Mouse (Mus musculus) C2C12 (cell line): ENCODE measurements around the gene Fap.

Experiments used
- CTCF ChIP-seq: IDR thresholded peaks from one replicate; pipeline ENCODE4 v1.5.1; 2011; ENCODE audit not compliant: control insufficient read depth, insufficient read depth, insufficient read length
- FOSL1 ChIP-seq: IDR thresholded peaks from one replicate; pipeline ENCODE4 v1.8.0; 2011; ENCODE audit warnings: mild to moderate bottlenecking, low read length; ENCODE audit not compliant: poor library complexity, insufficient read depth, severe bottlenecking
- MAX ChIP-seq: IDR thresholded peaks from one replicate; pipeline ENCODE4 v1.6.1; 2011; ENCODE audit warnings: mild to moderate bottlenecking, control low read depth
- MYOD1 ChIP-seq: IDR thresholded peaks from one replicate; pipeline ENCODE4 v1.6.1; 2011; ENCODE audit warnings: low read depth; ENCODE audit not compliant: control insufficient read depth, insufficient read length
- MYOG ChIP-seq: IDR thresholded peaks from one replicate; pipeline ENCODE4 v1.6.1; 2011; ENCODE audit not compliant: control insufficient read depth, insufficient read length; ENCODE audit errors: extremely low read depth
- USF1 ChIP-seq: IDR thresholded peaks from one replicate; pipeline ENCODE4 v1.6.1; 2011; ENCODE audit warnings: low read depth, mild to moderate bottlenecking, control low read depth, moderate library complexity

DNA sequence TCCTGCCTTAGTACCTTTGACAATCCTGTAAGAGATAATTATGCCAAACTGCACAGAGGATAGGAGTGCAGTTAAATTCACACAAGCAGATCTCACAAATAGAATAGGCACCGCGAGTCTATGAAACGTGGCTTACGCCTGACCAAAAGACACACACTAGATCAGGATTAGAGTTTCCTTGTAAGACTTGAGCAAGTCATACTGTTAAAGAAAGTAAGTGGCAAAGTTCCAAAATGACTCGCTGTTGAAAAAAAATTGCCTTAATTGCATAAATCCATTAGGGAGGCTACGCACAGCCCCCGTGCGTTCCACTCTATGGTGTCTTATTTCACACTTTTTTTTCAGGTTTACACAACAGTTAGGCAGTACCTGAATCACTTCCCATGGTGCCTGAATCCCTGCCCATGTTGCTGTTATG is 49.2 kb upstream of the Fap start:
- no peak for TF ChIP-seq MYOG
- TF ChIP-seq CTCF, result no peak
- no peak for TF ChIP-seq MYOD1
- no peak for TF ChIP-seq MAX
- no peak for TF ChIP-seq USF1
- no peak for TF ChIP-seq FOSL1
